In the genomic region with DNA sequence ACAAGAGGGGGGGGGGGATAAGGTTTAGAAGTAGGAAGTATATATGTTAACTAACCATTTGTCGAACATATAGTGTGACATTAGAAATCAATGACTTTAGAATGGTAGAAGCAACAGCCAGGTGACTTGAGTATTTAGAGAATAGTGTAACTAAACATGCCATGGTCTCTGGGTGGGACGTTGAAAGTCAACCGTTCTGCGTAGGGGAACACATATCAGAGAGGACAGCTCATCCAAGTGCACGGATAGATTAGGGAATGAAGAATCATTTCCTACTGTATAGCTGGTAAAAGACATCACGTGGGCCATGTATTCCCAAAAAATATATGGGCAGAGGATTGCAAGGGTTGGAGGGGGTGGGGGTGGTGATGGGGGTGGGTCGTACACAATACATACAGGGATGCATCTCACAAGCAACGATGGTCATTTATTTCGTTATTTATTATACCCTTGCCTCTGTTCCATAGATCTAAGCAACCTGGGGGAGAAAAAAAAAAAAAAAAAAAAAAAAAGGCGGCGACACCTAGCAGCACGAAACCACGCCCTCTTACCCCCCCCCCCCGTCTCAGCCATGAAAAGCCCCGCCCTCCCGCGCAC, we compare ENCODE assay signal across 7 mouse cellular contexts. TPM values are rescaled to one million over a fixed set of nuclear protein-coding genes. Genes with fewer than 3 reads are reported as not detected.
A peak's percentile ranks its signal among the peaks of the same experiment; 100 is the strongest.
DNase-seq lines count a peak whose midpoint lies in the region; ATAC-seq and TF ChIP-seq lines count a peak whose summit lies in the region.

No protein-coding gene starts in this region.

- peaks cover 2% of the 10 kb centered on the region; the same call in 1 of the 2 replicates for H3K4me1 ChIP-seq in liver, adult 2 months (ENCODE audit: control insufficient read depth, insufficient read depth, low read length)
- H3K4me1 ChIP-seq in embryonic facial prominence, embryonic 14.5 days (ENCODE audit: control insufficient read depth, insufficient read depth, low read length) = no peaks in the 10 kb centered on the region; the same call in 1 of the 2 replicates
- H3K4me1 ChIP-seq in intestine, postnatal 0 days (replicated peaks; ENCODE audit: control insufficient read depth, insufficient read depth, low read length) = no peaks in the 10 kb centered on the region
- H3K4me1 ChIP-seq in neural tube, embryonic 15.5 days = peaks cover 17% of the 10 kb centered on the region

- no peak for ATAC-seq in embryonic facial prominence, embryonic 14.5 days (ENCODE audit: low read depth)
- no peak for ATAC-seq in intestine, postnatal 0 days
- peak; percentile 48; the same call in 1 of the 2 replicates for ATAC-seq in neural tube, embryonic 15.5 days (ENCODE audit: low FRiP score)

- H3K9me3 ChIP-seq in embryonic facial prominence, embryonic 14.5 days (ENCODE audit: control insufficient read depth, low read length) = 0 out of 2 replicates have a peak, but pooled peaks cover 4% of the 10 kb centered on the region
- no peaks in the 10 kb centered on the region for H3K9me3 ChIP-seq in intestine, postnatal 0 days (ENCODE audit: control insufficient read depth)
- H3K9me3 ChIP-seq in neural tube, embryonic 15.5 days (replicated peaks) = no peaks in the 10 kb centered on the region

- peaks cover 28% of the 10 kb centered on the region for H3K36me3 ChIP-seq in liver, adult 2 months (ENCODE audit: control insufficient read depth, insufficient read depth, low read length)
- H3K36me3 ChIP-seq in embryonic facial prominence, embryonic 14.5 days (ENCODE audit: control insufficient read depth, insufficient read depth, low read length) = peaks cover 35% of the 10 kb centered on the region
- peaks cover 29% of the 10 kb centered on the region for H3K36me3 ChIP-seq in intestine, postnatal 0 days (ENCODE audit: control insufficient read depth, insufficient read depth)
- H3K36me3 ChIP-seq in neural tube, embryonic 15.5 days = peaks cover 38% of the 10 kb centered on the region

- no peaks in the 10 kb centered on the region for H3K79me2 ChIP-seq in liver, adult 2 months (ENCODE audit: control insufficient read depth, insufficient read depth, low read length)

- DNase-seq in liver, adult 2 months (ENCODE audit: extremely low read depth, low read depth, low spot score) = no peak
- no peak for DNase-seq in liver
- no peak for DNase-seq in embryonic facial prominence, embryonic 14.5 days (ENCODE audit: low spot score)
- DNase-seq in ovary, postnatal 36 days (ENCODE audit: low spot score) = no peak
- no peak for DNase-seq in urinary bladder, adult 2 months (ENCODE audit: low spot score)

- peak overlapping the region; percentile 89 for H3K4me2 ChIP-seq in embryonic facial prominence, embryonic 14.5 days (ENCODE audit: low read depth, low read length)
- H3K4me2 ChIP-seq in intestine, postnatal 0 days (replicated peaks; ENCODE audit: low read depth) = peak overlapping the region; percentile 80; the same call in 1 of the 2 replicates
- H3K4me2 ChIP-seq in neural tube, embryonic 15.5 days = peak overlapping the region; percentile 71

- 49% methylated on average over 14 of the region's 17 CpGs for WGBS in liver, adult 2 months
- WGBS in embryonic facial prominence, embryonic 14.5 days = 68% methylated on average over 11 of the region's 17 CpGs
- 77% methylated on average over 9 of the region's 17 CpGs for WGBS in intestine, postnatal 0 days
- 40% methylated on average over 15 of the region's 17 CpGs for WGBS in neural tube, embryonic 15.5 days

- no peak for TF ChIP-seq POLR2A in liver, adult 2 months (IDR thresholded peaks at IDR 0.05; ENCODE audit: extremely low read depth, insufficient read depth, low read length)

- H3K4me3 ChIP-seq in liver, adult 2 months (ENCODE audit: insufficient read depth, low read depth, low read length) = peak overlapping the region; percentile 96
- peak overlapping the region; percentile 76 for H3K4me3 ChIP-seq in embryonic facial prominence, embryonic 14.5 days (ENCODE audit: low read depth, low read length)
- peak overlapping the region; percentile 71 for H3K4me3 ChIP-seq in intestine, postnatal 0 days (ENCODE audit: low read depth, low read length)
- peak overlapping the region; percentile 86 for H3K4me3 ChIP-seq in neural tube, embryonic 15.5 days (replicated peaks)

- no peak overlapping the region for H3K27ac ChIP-seq in liver, adult 2 months (replicated peaks; ENCODE audit: insufficient read depth, low read depth, low read length)
- H3K27ac ChIP-seq in embryonic facial prominence, embryonic 14.5 days (replicated peaks; ENCODE audit: low read depth, low read length) = no peak overlapping the region
- H3K27ac ChIP-seq in intestine, postnatal 0 days (ENCODE audit: low read depth, low read length) = no peak overlapping the region
- H3K27ac ChIP-seq in neural tube, embryonic 15.5 days (replicated peaks) = no peak overlapping the region; the same call in 1 of the 2 replicates

- TF ChIP-seq CTCF in liver, adult 2 months (IDR thresholded peaks at IDR 0.05; ENCODE audit: low read depth, low read length) = no peak
- TF ChIP-seq CTCF in intestine, postnatal 0 days (IDR thresholded peaks at IDR 0.05; ENCODE audit: low read depth) = no peak

- no peaks in the 10 kb centered on the region for H3K27me3 ChIP-seq in liver, adult 2 months (ENCODE audit: control insufficient read depth, insufficient read depth, low read length)
- no peaks in the 10 kb centered on the region for H3K27me3 ChIP-seq in embryonic facial prominence, embryonic 14.5 days (replicated peaks; ENCODE audit: control insufficient read depth, insufficient read depth, low read length)
- no peaks in the 10 kb centered on the region for H3K27me3 ChIP-seq in intestine, postnatal 0 days (replicated peaks; ENCODE audit: control insufficient read depth, insufficient read depth, low read length)
- H3K27me3 ChIP-seq in neural tube, embryonic 15.5 days (replicated peaks) = no peaks in the 10 kb centered on the region

- H3K9ac ChIP-seq in liver, adult 2 months (ENCODE audit: low read depth, low read length) = no peak overlapping the region
- no peak overlapping the region for H3K9ac ChIP-seq in embryonic facial prominence, embryonic 14.5 days (ENCODE audit: low read depth, low read length)
- peak overlapping the region; percentile 82 for H3K9ac ChIP-seq in intestine, postnatal 0 days (ENCODE audit: low read depth, low read length)
- no peak overlapping the region for H3K9ac ChIP-seq in neural tube, embryonic 15.5 days (replicated peaks)

RNA-seq across cellular contexts. Expression of gene Nol7, which starts 0.4 kb away (rescaled TPM):
- 50.3 and 55.5 TPM in 2 replicates for total RNA-seq in liver, adult 2 months (2014; rRNA removed)
- polyA plus RNA-seq in liver, adult 2 months (2012; rRNA removed) = 48.9 and 55.5 TPM in 2 replicates
- polyA plus RNA-seq in embryonic facial prominence, embryonic 14.5 days (2014; fragmentation: Nextera tagmentation; extraction: Ambion mirVana) = 137 and 145 TPM in 2 replicates
- 127 and 143 TPM in 2 replicates for polyA plus RNA-seq in intestine, postnatal 0 days (2015; fragmentation: Nextera tagmentation; extraction: Ambion mirVana)
- 173 and 187 TPM in 2 replicates for polyA plus RNA-seq in neural tube, embryonic 15.5 days (2015; fragmentation: Nextera tagmentation; extraction: Ambion mirVana)
- 122 and 125 TPM in 2 replicates for polyA plus RNA-seq in urinary bladder, adult 2 months (2012; rRNA removed)

RNA-seq across cellular contexts. Expression of gene Sirt5, which starts 32.5 kb away (rescaled TPM):
- 16.9 and 21.6 TPM in 2 replicates for total RNA-seq in liver, adult 2 months (2014; rRNA removed)
- polyA plus RNA-seq in liver, adult 2 months (2012; rRNA removed) = 7.4 and 8.7 TPM in 2 replicates
- polyA plus RNA-seq in embryonic facial prominence, embryonic 14.5 days (2014; fragmentation: Nextera tagmentation; extraction: Ambion mirVana) = 14.8 and 18.2 TPM in 2 replicates
- 10.2 and 10.3 TPM in 2 replicates for polyA plus RNA-seq in intestine, postnatal 0 days (2015; fragmentation: Nextera tagmentation; extraction: Ambion mirVana)
- polyA plus RNA-seq in neural tube, embryonic 15.5 days (2015; fragmentation: Nextera tagmentation; extraction: Ambion mirVana) = 33.2 and 34.2 TPM in 2 replicates
- 18.1 and 19.6 TPM in 2 replicates for polyA plus RNA-seq in urinary bladder, adult 2 months (2012; rRNA removed)
